Mouse (Mus musculus) CH12.LX (cell line): ENCODE measurements around the gene Akap4. TPM values are rescaled to one million over a fixed set of nuclear protein-coding genes. Genes with fewer than 3 reads are reported as not detected.

Source experiments
- DNase-seq: peaks from one replicate; pipeline ENCODE4 v3.0.0-alpha.2; 2013; ENCODE audit errors: extremely low read depth
- H3K27ac ChIP-seq: 2 replicates; pipeline ENCODE4 v1.5.1; 2012; ENCODE audit warnings: low read depth, mild to moderate bottlenecking, control low read depth, moderate library complexity; ENCODE audit not compliant: insufficient read depth
- H3K27me3 ChIP-seq: replicated peaks from 2 replicates; pipeline ENCODE3; 2012; ENCODE audit warnings: inconsistent platforms
- H3K36me3 ChIP-seq, 2 experiments: replicated peaks in 1 of 2; 2 replicates each; pipeline versions ENCODE3 to v1.6.1; 2012; ENCODE audit warnings: inconsistent platforms in 1 of 2, low read length in 1 of 2, mild to moderate bottlenecking in 1 of 2, mixed read lengths in 1 of 2, moderate library complexity in 1 of 2; ENCODE audit not compliant: control insufficient read depth in 1 of 2, insufficient read depth in 1 of 2
- H3K4me1 ChIP-seq, 2 experiments: 2 replicates each; pipeline ENCODE4 v1.6.1; 2012; ENCODE audit warnings: inconsistent platforms in 1 of 2, moderate library complexity in 1 of 2; ENCODE audit not compliant: insufficient read depth in 2 of 2, control insufficient read depth in 1 of 2
- H3K4me2 ChIP-seq: 2 replicates; pipeline ENCODE4 v1.6.1; 2012; ENCODE audit warnings: low read depth, mild to moderate bottlenecking, control low read depth; ENCODE audit not compliant: poor library complexity, insufficient read depth, severe bottlenecking
- H3K4me3 ChIP-seq, 3 experiments: fragments of 150-350 bp in 1 of 3; sonication (generic) in 1 of 3; replicated peaks in 1 of 3; 2 replicates each; pipeline versions ENCODE3 to v1.5.1; 2011 to 2012; ENCODE audit warnings: low read depth in 2 of 3, low read length in 2 of 3, mild to moderate bottlenecking in 2 of 3, moderate library complexity in 2 of 3, control low read depth in 1 of 3, improper control_type of control experiment in 1 of 3, inconsistent platforms in 1 of 3, mixed read lengths in 1 of 3; ENCODE audit not compliant: poor library complexity in 1 of 3
- H3K79me2 ChIP-seq: replicated peaks from 2 replicates; pipeline ENCODE4 v1.6.1; 2012; ENCODE audit warnings: mild to moderate bottlenecking, moderate library complexity; ENCODE audit not compliant: control insufficient read depth, poor library complexity, insufficient read depth, severe bottlenecking; ENCODE audit errors: extremely low read depth
- H3K9ac ChIP-seq: 2 replicates; pipeline ENCODE4 v1.6.1; 2012; ENCODE audit warnings: low read depth, mild to moderate bottlenecking, control low read depth, moderate library complexity; ENCODE audit not compliant: insufficient read depth
- H3K9me3 ChIP-seq: replicated peaks from 2 replicates; pipeline ENCODE3; 2012; ENCODE audit warnings: low read length, inconsistent platforms, mixed read lengths
- EP300 ChIP-seq: IDR thresholded peaks from 2 replicates; pipeline ENCODE4 v1.6.1; 2011; ENCODE audit warnings: low read length, improper control_type of control experiment
- IRF4 ChIP-seq: IDR thresholded peaks from 2 replicates; pipeline ENCODE4 v1.6.1; 2014; ENCODE audit warnings: low read depth, mild to moderate bottlenecking, inconsistent platforms, low read length, improper control_type of control experiment
- JUN ChIP-seq: IDR thresholded peaks from 2 replicates; pipeline ENCODE4 v1.6.1; 2011; ENCODE audit warnings: low read depth, mild to moderate bottlenecking, low read length, improper control_type of control experiment, moderate library complexity; ENCODE audit not compliant: insufficient read depth
- KAT2A ChIP-seq: IDR thresholded peaks from 2 replicates; pipeline ENCODE4 v1.6.1; 2012; ENCODE audit warnings: low read length, improper control_type of control experiment, inconsistent platforms; ENCODE audit not compliant: insufficient replicate concordance
- MAFK ChIP-seq: IDR thresholded peaks from 2 replicates; pipeline ENCODE4 v1.6.1; 2011; ENCODE audit warnings: low read length, improper control_type of control experiment; ENCODE audit not compliant: insufficient replicate concordance
- MAZ ChIP-seq: IDR thresholded peaks from 2 replicates; pipeline ENCODE4 v1.6.1; 2012; ENCODE audit warnings: low read depth, mild to moderate bottlenecking, inconsistent platforms, low read length, improper control_type of control experiment, moderate library complexity
- MYC ChIP-seq: IDR thresholded peaks from 2 replicates; pipeline ENCODE4 v1.6.1; 2011; ENCODE audit warnings: low read depth, mild to moderate bottlenecking, improper control_type of control experiment, low read length
- PAX5 ChIP-seq: IDR thresholded peaks from 2 replicates; pipeline ENCODE4 v1.6.1; 2012; ENCODE audit warnings: low read length, inconsistent platforms, mixed read lengths
- RAD21 ChIP-seq: IDR thresholded peaks from 2 replicates; pipeline ENCODE4 v1.6.1; 2011; ENCODE audit warnings: low read depth, mild to moderate bottlenecking, low read length, improper control_type of control experiment, moderate library complexity
- RCOR1 ChIP-seq: conservative IDR thresholded peaks from 2 replicates; pipeline ENCODE4 v1.6.1; 2012; ENCODE audit warnings: low read depth, mild to moderate bottlenecking, inconsistent platforms, low read length, improper control_type of control experiment
- SIN3A ChIP-seq: IDR thresholded peaks from 2 replicates; pipeline ENCODE4 v1.6.1; 2012; ENCODE audit warnings: low read length, improper control_type of control experiment, inconsistent platforms
- SMC3 ChIP-seq: IDR thresholded peaks from 2 replicates; pipeline ENCODE4 v1.6.1; 2011; ENCODE audit warnings: low read depth, low read length, improper control_type of control experiment
- TBP ChIP-seq: conservative IDR thresholded peaks from 2 replicates; pipeline ENCODE4 v1.6.1; 2011; ENCODE audit warnings: low read depth, low read length, improper control_type of control experiment
- UBTF ChIP-seq: IDR thresholded peaks from 2 replicates; pipeline ENCODE4 v1.6.1; 2012; ENCODE audit warnings: low read depth, mild to moderate bottlenecking, inconsistent platforms, low read length, improper control_type of control experiment, moderate library complexity
- USF1 ChIP-seq: IDR thresholded peaks from 2 replicates; pipeline ENCODE4 v1.6.1; 2014; ENCODE audit warnings: low read depth, mild to moderate bottlenecking, inconsistent platforms, low read length, improper control_type of control experiment
- ZC3H11A ChIP-seq: IDR thresholded peaks from 2 replicates; pipeline ENCODE4 v1.6.1; 2012; ENCODE audit warnings: low read depth, mild to moderate bottlenecking, inconsistent platforms, low read length, improper control_type of control experiment
- ZMIZ1 ChIP-seq: IDR thresholded peaks from 2 replicates; pipeline ENCODE4 v1.6.1; 2012; ENCODE audit warnings: low read depth, mild to moderate bottlenecking, inconsistent platforms, low read length, improper control_type of control experiment
- dilution Hi-C: fragments of 300-500 bp; cut with MboI; formaldehyde crosslinking; loops from 2 replicates; pipeline ENCODE4 v1.14.3; 2020; ENCODE audit warnings: low sequenced_read_pairs; ENCODE audit not compliant: extremely low pct_unique_long_range_greater_than_20kb, extremely low pct_ligation_motif_present
- in situ Hi-C: fragments of 300-500 bp; cut with MboI; formaldehyde crosslinking; loops from 3 replicates; pipeline ENCODE4 v1.14.3; 2019; ENCODE audit warnings: low sequenced_read_pairs, low pct_ligation_motif_present, low pct_unique_long_range_greater_than_20kb, mixed read lengths
- polyA plus RNA-seq: library from polyadenylated mRNA; unstranded; fragments of >175 nt; gene quantifications from 2 replicates; pipeline ENCODE4 v1.2.1, GENCODE M21; 2012; ENCODE audit warnings: low read depth; ENCODE audit not compliant: insufficient read length
- total RNA-seq, 2 experiments: library from RNA; depleted of rRNA; stranded (reverse); fragments of 300-350 nt in 1 of 2; fragments of >200 nt in 1 of 2; gene quantifications; 2 replicates each; pipeline ENCODE4 v1.2.3; 2012 to 2014

Akap4 gene
- total and polyA plus RNA-seq, 3 experiments: not detected

GRCm38 (mm10) chrX:7085878-7086277 lies 18.6 kb downstream of the Akap4 start:
- TF ChIP-seq RCOR1: no peak
- no peak for TF ChIP-seq MYC
- TF ChIP-seq IRF4: no peak
- TF ChIP-seq RAD21: no peak
- no peak for TF ChIP-seq KAT2A
- TF ChIP-seq EP300: no peak
- TF ChIP-seq ZC3H11A: no peak
- TF ChIP-seq PAX5: no peak
- TF ChIP-seq JUN: no peak
- TF ChIP-seq ZMIZ1: no peak
- TF ChIP-seq USF1: no peak
- TF ChIP-seq TBP: no peak
- no peak for TF ChIP-seq MAFK
- no peak for TF ChIP-seq UBTF

DNA sequence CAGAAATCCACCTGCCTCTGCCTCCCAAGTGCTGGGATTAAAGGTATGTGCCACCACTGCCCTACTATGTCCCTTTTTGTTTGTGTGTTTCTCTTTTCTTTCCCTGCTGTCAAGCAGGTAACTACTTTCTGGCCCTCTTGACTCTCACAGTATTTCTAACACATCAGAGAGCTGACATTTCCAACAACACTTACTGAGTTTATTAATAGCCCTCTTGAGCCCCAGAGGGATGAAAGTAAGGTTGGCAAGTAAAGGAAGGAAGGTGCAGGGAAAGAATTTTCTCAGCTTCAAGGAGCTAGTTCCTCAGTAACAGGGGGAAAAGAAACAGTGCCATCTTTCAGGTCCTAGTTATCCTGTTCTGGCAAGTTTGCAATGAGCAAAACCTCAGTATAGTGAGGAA lies 23.0 kb downstream of the Akap4 start:
- TF ChIP-seq MYC (no peak), SMC3 (no peak), SIN3A (no peak), MAZ (no peak), TBP (no peak)
- dilution Hi-C loops: no loop called here
- Histone ChIP-seq H3K9me3 (no peaks in the 10 kb centered on the region), H3K36me3 (no peaks in the 10 kb centered on the region), H3K27ac (no peak overlapping the region), H3K4me1 (peaks cover 0 to 5% of the 10 kb centered on the region in 2 experiments; a peak in 1 of 4 replicates), H3K4me2 (no peak overlapping the region), H3K79me2 (no peaks in the 10 kb centered on the region), H3K9ac (no peak overlapping the region), H3K27me3 (no peaks in the 10 kb centered on the region), H3K4me3 (no peak overlapping the region)
- in situ Hi-C loops: no loop called here
- no peak for DNase-seq

More at GRCm38 (mm10) chrX:7085878-7086277, 18.6 kb downstream of the Akap4 start:
- Histone ChIP-seq H3K9me3 (no peaks in the 10 kb centered on the region), H3K4me3 (no peak overlapping the region), H3K79me2 (no peaks in the 10 kb centered on the region), H3K27ac (no peak overlapping the region), H3K4me1 (peaks cover 0 to 5% of the 10 kb centered on the region in 2 experiments; a peak in 1 of 4 replicates), H3K27me3 (no peaks in the 10 kb centered on the region), H3K36me3 (no peaks in the 10 kb centered on the region), H3K9ac (no peak overlapping the region), H3K4me2 (no peak overlapping the region)
- DNase-seq: no peak
- in situ Hi-C loops (no loop called here), dilution Hi-C loops (no loop called here)
